Mouse (Mus musculus): ENCODE results near the gene Fndc8.

GRCm38 (mm10) chr11:82874924-82875323 is 17.0 kb upstream of the Fndc8 start:
- TF ChIP-seq POLR2A (IDR thresholded peaks at IDR 0.05; ENCODE audit: insufficient read depth, low read depth, low read length) (no peak), EP300 (IDR thresholded peaks at IDR 0.05; ENCODE audit: insufficient read depth, low read depth, low read length) (no peak)
